Mouse (Mus musculus) urinary bladder, postnatal 0 days (tissue): Measurements from ENCODE around the gene Samt2. TPM values are rescaled to one million over a fixed set of nuclear protein-coding genes. Genes with fewer than 3 reads are reported as not detected.

Experiments used
- polyA plus RNA-seq: library from polyadenylated mRNA; unstranded; fragments of >200 nt; fragmentation: Nextera tagmentation; extraction: Ambion mirVana; gene quantifications from 2 replicates; pipeline ENCODE4 v1.2.1, GENCODE M21; 2015

Gene Samt2
- polyA plus RNA-seq = not detected in 2 replicates

DNA sequence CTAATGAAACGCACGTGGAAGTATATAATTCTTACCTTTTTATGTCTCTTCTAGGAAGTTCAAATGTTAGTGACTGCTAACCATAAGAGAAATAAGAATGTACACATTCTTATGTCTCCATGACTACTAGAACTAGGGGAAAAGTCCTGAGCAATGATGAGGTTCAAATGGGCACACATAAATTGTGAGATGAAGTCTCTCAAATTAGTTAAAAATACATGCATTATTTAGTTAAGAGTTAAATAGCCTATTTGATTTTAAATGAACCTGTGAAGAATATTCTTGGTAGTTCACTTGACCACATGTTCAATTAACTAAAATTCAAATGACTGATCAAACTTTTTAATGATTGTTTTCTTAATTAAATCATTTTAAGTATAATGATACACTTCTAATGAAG is at the start of gene Samt2:
Samt2 (minus strand) TSS at position 101 of the 400 bp plus-strand sequence.

Other genes with a start within 250 kb of the Samt2 start
- not detected in 2 replicates for gene 4930524N10Rik, start 236.0 kb downstream of the Samt2 start, polyA plus RNA-seq
- gene Samt4, start 97.4 kb downstream of the Samt2 start, polyA plus RNA-seq = not detected in 2 replicates